Mouse (Mus musculus) cerebellum, adult 2 months (tissue): ENCODE results near the gene Gm17428.

Source experiments
- CTCF ChIP-seq: fragments of 200-500 bp; IDR thresholded peaks from 2 replicates; pipeline ENCODE4 v1.5.1; 2011; ENCODE audit warnings: low read depth, mild to moderate bottlenecking, control low read depth, low read length, moderate library complexity, borderline replicate concordance; ENCODE audit not compliant: insufficient read depth
- POLR2A ChIP-seq: fragments of 200-500 bp; IDR thresholded peaks from 2 replicates; pipeline ENCODE4 v1.6.1; 2011; ENCODE audit warnings: low read length, control low read depth, borderline replicate concordance; ENCODE audit not compliant: insufficient read depth

DNA sequence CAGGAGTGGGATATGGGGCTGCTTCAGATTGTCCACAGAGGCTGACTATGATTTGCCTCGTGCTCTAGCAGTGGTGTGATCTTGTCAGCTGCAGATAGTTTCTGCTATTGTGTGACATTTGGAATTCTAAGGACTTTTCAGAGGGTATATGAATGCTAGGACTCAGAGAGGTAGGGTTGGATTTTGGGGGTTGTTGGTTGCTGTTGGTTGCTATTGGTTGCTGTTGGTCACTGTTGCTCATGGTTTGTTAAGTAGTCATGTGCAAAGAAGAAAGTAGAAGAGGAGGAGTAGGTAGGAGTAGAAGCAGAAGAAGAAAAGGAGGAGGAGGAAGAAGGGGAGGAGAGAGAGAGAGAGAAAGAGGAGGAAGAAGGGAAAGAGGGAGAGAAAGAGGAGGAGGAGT is at the start of gene Gm17428:
- TF ChIP-seq CTCF (no peak), POLR2A (no peak)
